Mouse (Mus musculus) hindbrain, embryonic 14.5 days (tissue): ENCODE data around the gene Npas2. TPM values are rescaled to one million over a fixed set of nuclear protein-coding genes. Genes with fewer than 3 reads are reported as not detected.
A peak's percentile ranks its signal among the peaks of the same experiment; 100 is the strongest.

ENCODE experiments used
- ATAC-seq: fragments of 200-750 bp; cut with Nextera tagmentation; 2 replicates; pipeline ENCODE4 v1.8.0; 2017; ENCODE audit warnings: moderate number of reproducible peaks, mild to moderate bottlenecking, moderate TSS enrichment, moderate library complexity; ENCODE audit not compliant: low FRiP score
- DNase-seq: peaks from one replicate; pipeline ENCODE4 v3.0.0-alpha.2; 2015; ENCODE audit warnings: low spot score
- H3K27ac ChIP-seq: fragments of 300-500 bp; sonication (generic); 2 replicates; pipeline ENCODE4 v1.5.1; 2014; ENCODE audit warnings: mild to moderate bottlenecking, moderate library complexity
- H3K27me3 ChIP-seq: fragments of 300-500 bp; sonication (generic); 2 replicates; pipeline ENCODE4 v1.6.1; 2014; ENCODE audit warnings: mild to moderate bottlenecking, low read length, mixed read lengths; ENCODE audit not compliant: control insufficient read depth, insufficient read depth
- H3K36me3 ChIP-seq: fragments of 300-500 bp; sonication (generic); replicated peaks from 2 replicates; pipeline ENCODE4 v1.6.1; 2014; ENCODE audit not compliant: control insufficient read depth, insufficient read depth
- H3K4me1 ChIP-seq: fragments of 300-500 bp; sonication (generic); replicated peaks from 2 replicates; pipeline ENCODE4 v1.6.1; 2014; ENCODE audit warnings: antibody characterized with exemption, low read length, mixed read lengths; ENCODE audit not compliant: control insufficient read depth, insufficient read depth
- H3K4me2 ChIP-seq: fragments of 300-500 bp; sonication (generic); replicated peaks from 2 replicates; pipeline ENCODE4 v1.6.1; 2014; ENCODE audit warnings: mild to moderate bottlenecking, moderate library complexity
- H3K4me3 ChIP-seq: fragments of 300-500 bp; sonication (generic); replicated peaks from 2 replicates; pipeline ENCODE4 v1.5.1; 2014; ENCODE audit warnings: mild to moderate bottlenecking, low read length
- H3K9ac ChIP-seq: fragments of 300-500 bp; sonication (generic); 2 replicates; pipeline ENCODE4 v1.6.1; 2014
- H3K9me3 ChIP-seq: fragments of 300-500 bp; sonication (generic); 2 replicates; pipeline ENCODE4 v1.6.1; 2016; ENCODE audit warnings: low read length; ENCODE audit not compliant: control insufficient read depth
- WGBS: fragments of 180-500 bp; shearing (Covaris S2); extraction: QIAGEN DNeasy Blood & Tissue Kit; methylation state at CpG from one replicate; pipeline ENCODE4 v1.1.7; 2014; 5-methylcytosine and 5-hydroxymethylcytosine counted together
- polyA plus RNA-seq: library from polyadenylated mRNA; unstranded; fragments of >200 nt; fragmentation: Nextera tagmentation; extraction: Ambion mirVana; gene quantifications from 2 replicates; pipeline ENCODE4 v1.2.1, GENCODE M21; 2014

Gene Npas2
- polyA plus RNA-seq, 1 experiment from 2014 or later = 0.60 TPM

- ATAC-seq (no peak), DNase-seq (no peak)
- no peak overlapping the region for H3K4me2 ChIP-seq
- no peak overlapping the region for H3K27ac ChIP-seq
- no peaks in the 10 kb centered on the region for H3K36me3 ChIP-seq
- no peaks in the 10 kb centered on the region for H3K27me3 ChIP-seq
- H3K4me1 ChIP-seq = no peaks in the 10 kb centered on the region
- WGBS = 96% methylated on average over 1 of the region's 1 CpGs
- no peak overlapping the region for H3K4me3 ChIP-seq
- H3K9ac ChIP-seq = no peak overlapping the region
- 0 out of 2 replicates have a peak, but pooled peaks cover 4% of the 10 kb centered on the region for H3K9me3 ChIP-seq
Measured at GRCm38 (mm10) chr1:39349001-39349400, 155.5 kb downstream of the Npas2 start.

GRCm38 (mm10) chr1:39349427-39349826 is 155.9 kb downstream of the Npas2 start:
- H3K36me3 ChIP-seq = no peaks in the 10 kb centered on the region
- no peak overlapping the region for H3K4me3 ChIP-seq
- ATAC-seq (no peak), DNase-seq (no peak)
- 80% methylated on average over 7 of the region's 7 CpGs for WGBS
- no peak overlapping the region for H3K27ac ChIP-seq
- H3K4me1 ChIP-seq = no peaks in the 10 kb centered on the region
- no peak overlapping the region for H3K9ac ChIP-seq
- H3K27me3 ChIP-seq = no peaks in the 10 kb centered on the region
- H3K9me3 ChIP-seq = 0 out of 2 replicates have a peak, but pooled peaks cover 4% of the 10 kb centered on the region
- H3K4me2 ChIP-seq = no peak overlapping the region

- no peak overlapping the region for H3K27ac ChIP-seq
- H3K27me3 ChIP-seq = no peaks in the 10 kb centered on the region
- peak overlapping the region; percentile 13 for H3K4me3 ChIP-seq
- DNase-seq = no peak
- H3K4me2 ChIP-seq = peak overlapping the region; percentile 47
- no peaks in the 10 kb centered on the region for H3K36me3 ChIP-seq
- WGBS = 30% methylated on average over 24 of the region's 24 CpGs
- no peaks in the 10 kb centered on the region for H3K9me3 ChIP-seq
- peaks cover 1% of the 10 kb centered on the region; the same call in 1 of the 2 replicates for H3K4me1 ChIP-seq
- ATAC-seq = no peak
- peak overlapping the region; percentile 35; the same call in 1 of the 2 replicates for H3K9ac ChIP-seq
Measured at GRCm38 (mm10) chr1:39361754-39362514, 168.4 kb downstream of the Npas2 start.

- Histone ChIP-seq H3K27ac (no peak overlapping the region), H3K4me3 (no peak overlapping the region), H3K27me3 (no peaks in the 10 kb centered on the region), H3K36me3 (no peaks in the 10 kb centered on the region), H3K4me1 (peaks cover 5% of the 10 kb centered on the region; the same call in 1 of the 2 replicates), H3K4me2 (no peak overlapping the region), H3K9ac (no peak overlapping the region), H3K9me3 (no peaks in the 10 kb centered on the region)
- 60% methylated on average over 7 of the region's 7 CpGs for WGBS
- DNase-seq (no peak), ATAC-seq (no peak)
Measured at GRCm38 (mm10) chr1:39362515-39362893, 169.0 kb downstream of the Npas2 start.

- Histone ChIP-seq H3K27ac (no peak overlapping the region), H3K4me3 (no peak overlapping the region), H3K4me2 (no peak overlapping the region), H3K9me3 (no peaks in the 10 kb centered on the region), H3K4me1 (peaks cover 17% of the 10 kb centered on the region), H3K27me3 (no peaks in the 10 kb centered on the region), H3K9ac (no peak overlapping the region), H3K36me3 (peaks cover 11% of the 10 kb centered on the region)
- DNase-seq = no peak
- 73% methylated on average over 1 of the region's 1 CpGs for WGBS
- no peak for ATAC-seq
Measured at GRCm38 (mm10) chr1:39365562-39365961, 172.0 kb downstream of the Npas2 start.

- H3K4me1 ChIP-seq = peaks cover 17% of the 10 kb centered on the region
- H3K4me3 ChIP-seq = peak overlapping the region; percentile 58
- peaks cover 26% of the 10 kb centered on the region for H3K36me3 ChIP-seq
- H3K4me2 ChIP-seq = peak overlapping the region; percentile 62
- H3K27me3 ChIP-seq = no peaks in the 10 kb centered on the region
- DNase-seq = peak; percentile 39
- WGBS = 26% methylated on average over 6 of the region's 6 CpGs
- H3K9me3 ChIP-seq = no peaks in the 10 kb centered on the region
- peak overlapping the region; percentile 82 for H3K27ac ChIP-seq
- no peak for ATAC-seq
- H3K9ac ChIP-seq = peak overlapping the region; percentile 73
Measured at GRCm38 (mm10) chr1:39367045-39367444, 173.5 kb downstream of the Npas2 start.

GRCm38 (mm10) chr1:39367601-39368266 is 174.2 kb downstream of the Npas2 start, which contains the start of gene Rpl31:
TSS of gene Rpl31 (plus strand) at chr1:39367842.
- peak within 1 kb of the TSS; percentile 78 for H3K9ac ChIP-seq
- peak; percentile 99 for ATAC-seq
- H3K4me2 ChIP-seq = peak within 1 kb of the TSS; percentile 81
- peaks cover 32% of the 10 kb centered on the region for H3K36me3 ChIP-seq
- peak within 1 kb of the TSS; percentile 87 for H3K27ac ChIP-seq
- H3K27me3 ChIP-seq = no peaks in the 10 kb centered on the region
- H3K4me3 ChIP-seq = peak within 1 kb of the TSS; percentile 58
- H3K9me3 ChIP-seq = no peaks in the 10 kb centered on the region
- H3K4me1 ChIP-seq = peaks cover 17% of the 10 kb centered on the region
- peak; percentile 95 for DNase-seq
- 1% methylated on average over 62 of the region's 62 CpGs for WGBS

GRCm38 (mm10) chr1:39368267-39368841 is 174.8 kb downstream of the Npas2 start:
- Histone ChIP-seq H3K4me3 (peak overlapping the region; percentile 58), H3K4me1 (peaks cover 17% of the 10 kb centered on the region), H3K36me3 (peaks cover 39% of the 10 kb centered on the region), H3K9ac (peak overlapping the region; percentile 78), H3K27me3 (no peaks in the 10 kb centered on the region), H3K9me3 (no peaks in the 10 kb centered on the region), H3K4me2 (peak overlapping the region; percentile 81), H3K27ac (peak overlapping the region; percentile 87)
- WGBS = under 1% methylated on average over 34 of the region's 34 CpGs
- ATAC-seq = peak; percentile 41; the same call in 1 of the 2 replicates
- peak; percentile 44 for DNase-seq

- ATAC-seq (no peak), DNase-seq (no peak)
- H3K9ac ChIP-seq = no peak overlapping the region
- H3K4me2 ChIP-seq = no peak overlapping the region
- 94% methylated on average over 6 of the region's 6 CpGs for WGBS
- peaks cover 55% of the 10 kb centered on the region for H3K36me3 ChIP-seq
- no peaks in the 10 kb centered on the region for H3K27me3 ChIP-seq
- no peak overlapping the region for H3K27ac ChIP-seq
- peaks cover 17% of the 10 kb centered on the region for H3K4me1 ChIP-seq
- no peaks in the 10 kb centered on the region for H3K9me3 ChIP-seq
- H3K4me3 ChIP-seq = no peak overlapping the region
Measured at GRCm38 (mm10) chr1:39370431-39370830, 176.9 kb downstream of the Npas2 start.
